Mouse (Mus musculus): Measurements from ENCODE around the gene Psen1.

The Psen1 gene

DNA sequence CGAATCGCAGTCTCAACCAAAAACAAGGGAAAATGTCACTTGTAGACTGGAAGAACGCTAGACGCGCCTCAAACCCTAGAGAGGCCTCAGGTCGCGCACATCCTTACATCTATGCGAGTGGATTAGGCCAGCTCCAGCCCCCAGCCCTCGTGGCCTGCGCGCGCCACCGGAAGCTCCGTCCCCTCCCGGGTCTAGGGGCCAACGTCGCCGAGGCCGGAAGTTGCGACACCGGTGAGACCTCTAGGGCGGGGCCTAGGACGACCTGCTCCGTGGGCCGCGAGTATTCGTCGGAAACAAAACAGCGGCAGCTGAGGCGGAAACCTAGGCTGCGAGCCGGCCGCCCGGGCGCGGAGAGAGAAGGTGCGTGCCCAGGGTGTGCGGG lies at the start of gene Psen1:
Gene Psen1 (plus strand): TSS at position 219 of the 382 bp plus-strand sequence.
- peak; percentile 100 for DNase-seq

DNA sequence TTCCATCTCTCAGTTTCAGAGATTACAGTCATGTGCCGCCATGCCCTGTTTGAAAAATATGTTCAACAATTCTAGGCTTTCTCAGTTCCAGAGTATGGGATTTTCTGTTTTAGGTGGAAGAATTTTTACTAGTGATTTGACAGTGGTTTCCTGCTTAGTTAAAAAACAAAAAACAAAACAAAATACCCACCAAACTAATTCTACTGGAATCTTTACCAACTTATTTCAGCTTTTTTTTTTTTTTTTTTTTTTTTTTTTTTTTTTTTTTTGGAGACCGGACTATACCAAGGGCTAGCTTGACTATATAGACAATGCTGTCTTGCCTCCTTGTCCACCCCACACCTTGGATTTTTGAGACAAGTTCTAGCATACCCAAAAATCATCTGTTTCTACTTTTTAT lies 46.7 kb upstream of the Psen1 start:
- no peak for DNase-seq

DNA sequence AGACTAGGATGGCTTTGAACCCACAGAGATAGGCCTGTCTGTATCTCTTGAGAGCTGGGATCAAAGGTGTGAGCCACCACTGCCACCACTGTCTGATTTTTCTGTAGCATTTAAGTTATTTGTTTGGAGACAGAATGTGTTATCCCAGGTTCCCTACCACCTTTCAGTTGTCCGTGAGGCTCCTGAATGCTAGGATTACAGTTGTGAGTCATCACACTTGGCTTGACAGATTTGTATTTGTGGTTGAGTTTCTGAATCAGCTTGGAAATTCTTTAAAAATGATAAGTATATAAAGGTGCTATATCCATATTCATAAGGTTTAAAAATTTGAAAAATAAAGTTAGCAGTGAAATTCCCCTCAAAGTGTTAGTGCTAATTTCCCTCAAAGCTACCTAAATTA lies 44.8 kb upstream of the Psen1 start:
- no peak for DNase-seq

DNA sequence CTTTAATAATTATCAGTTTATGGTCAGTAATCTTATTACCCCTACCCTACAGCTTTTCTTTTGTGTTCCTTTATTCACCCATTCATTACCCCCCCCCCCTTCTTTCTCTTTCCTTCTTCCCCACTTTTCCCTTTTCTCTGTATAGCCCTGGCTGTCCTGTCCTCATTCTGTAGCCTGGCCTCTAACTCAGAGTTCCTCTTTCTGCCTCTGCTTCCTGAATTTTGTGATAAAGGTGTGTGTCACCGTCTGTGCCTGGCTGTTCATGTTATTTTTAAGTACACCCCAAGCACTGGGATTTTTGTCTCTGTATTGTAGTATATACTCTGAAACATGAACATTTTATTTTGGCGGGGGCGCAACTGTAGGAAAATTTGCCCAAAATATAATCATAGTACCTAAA lies 37.6 kb upstream of the Psen1 start:
- DNase-seq = no peak

DNA sequence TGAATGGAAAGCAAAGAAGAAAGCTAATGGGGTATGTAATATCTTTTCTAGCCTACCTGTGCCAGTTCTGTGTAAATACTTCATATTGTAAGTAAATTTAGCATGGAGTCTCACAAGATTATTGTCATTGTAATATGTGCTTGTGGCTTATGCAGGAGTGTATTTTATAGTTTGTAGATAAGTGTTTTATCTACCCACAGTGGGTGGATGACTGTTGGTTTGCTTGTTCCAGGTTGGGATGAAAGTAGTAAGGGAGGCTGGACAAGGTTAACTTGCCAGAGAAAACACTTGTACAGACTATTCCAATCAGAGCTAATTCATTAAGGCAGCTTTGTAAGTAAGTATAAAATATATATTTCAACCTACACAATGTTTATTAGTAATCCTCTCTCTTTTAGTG lies 36.5 kb upstream of the Psen1 start:
- no peak for DNase-seq

DNA sequence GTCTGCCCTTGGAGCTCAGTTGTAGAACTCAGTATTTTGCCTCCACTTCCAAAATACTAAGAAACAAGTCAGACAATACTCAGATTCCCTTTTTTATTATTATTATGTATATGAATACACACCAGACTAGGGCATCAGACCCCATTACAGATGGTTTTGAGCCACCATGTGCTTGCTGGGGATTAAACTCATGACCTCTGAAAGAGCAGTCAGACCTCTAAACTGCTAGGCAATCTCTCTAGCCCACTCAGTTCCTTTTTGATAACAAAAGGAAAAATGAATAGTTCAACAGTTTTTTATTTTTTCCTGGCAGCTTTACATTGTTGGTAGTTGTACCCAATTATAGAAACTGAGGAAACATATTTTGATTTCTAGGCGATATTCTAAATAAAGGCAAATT lies 2.5 kb upstream of the Psen1 start:
- DNase-seq = no peak

DNA sequence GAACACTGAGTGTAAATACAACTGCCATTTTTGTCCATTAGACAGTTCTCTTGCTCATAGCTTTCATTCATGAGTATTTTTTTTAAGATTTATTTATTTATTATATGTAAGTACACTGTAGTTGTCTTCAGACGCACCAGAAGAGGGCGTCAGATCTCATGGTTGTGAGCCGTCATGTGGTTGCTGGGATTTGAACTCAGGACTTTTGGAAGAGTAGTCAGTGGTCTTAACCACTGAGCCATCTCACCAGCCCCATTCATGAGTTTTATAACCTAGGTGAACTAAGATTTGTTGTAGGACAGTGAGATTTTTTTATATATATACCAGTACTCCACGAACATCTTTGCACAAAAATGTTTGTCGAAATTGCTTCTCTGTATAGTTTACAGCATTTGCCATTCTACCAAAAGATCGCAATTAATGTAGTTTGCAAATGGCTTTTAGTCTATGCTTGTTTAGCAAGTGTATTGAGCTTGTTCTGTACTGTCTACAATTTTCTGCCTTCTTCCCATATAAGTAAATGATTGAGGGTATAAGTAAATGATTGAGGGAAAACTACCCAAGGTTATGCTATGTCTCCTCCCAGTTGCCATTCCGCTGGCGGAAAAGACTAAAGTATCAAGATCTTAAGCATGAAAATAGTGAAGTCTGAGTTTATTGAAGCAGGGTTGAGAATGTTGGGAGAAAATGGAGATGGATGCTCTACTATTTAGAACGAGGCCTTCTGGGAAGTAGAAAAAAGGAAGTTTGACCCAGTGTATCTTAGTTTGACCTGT lies 1.2 kb upstream of the Psen1 start:
- peak; percentile 78 for DNase-seq

DNA sequence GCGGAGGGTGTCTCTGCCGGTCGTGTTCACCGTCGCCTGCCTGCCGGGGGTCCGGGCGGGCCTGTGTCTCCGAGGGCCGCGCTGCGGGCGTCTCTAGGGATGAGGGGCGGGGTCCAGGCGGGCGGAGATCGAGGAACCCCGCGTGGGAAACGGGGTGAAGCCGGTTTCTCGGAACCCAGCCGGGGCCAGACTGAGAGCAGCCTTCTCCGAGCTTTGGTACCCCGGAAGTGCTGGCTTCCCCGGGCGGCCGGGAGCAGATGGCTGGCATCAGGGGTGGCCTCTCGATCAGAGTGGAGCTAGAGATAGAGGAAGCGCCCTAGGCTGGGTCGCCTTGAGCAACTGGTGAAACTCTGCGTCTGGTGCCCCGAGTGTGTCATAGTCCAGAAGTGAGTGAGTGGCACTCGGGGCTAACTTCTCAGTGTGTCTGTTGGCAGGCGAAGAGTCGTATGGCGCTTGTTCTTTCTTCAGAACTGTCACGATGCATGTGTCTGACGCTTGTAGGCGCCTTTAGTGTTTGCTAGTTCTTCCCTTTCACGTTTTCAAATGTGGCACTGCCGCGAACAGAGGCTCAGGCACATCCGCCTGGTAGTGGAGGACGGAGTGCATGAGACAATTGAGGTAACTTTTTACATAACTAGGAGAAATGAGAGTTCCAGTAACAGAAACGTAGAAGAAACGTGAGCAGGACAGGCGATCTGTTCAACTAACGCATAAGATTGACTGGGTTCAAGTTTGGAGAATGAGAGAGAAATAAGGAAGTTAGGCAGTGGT lies 549 bp downstream of the Psen1 start:
- DNase-seq = no peak

DNA sequence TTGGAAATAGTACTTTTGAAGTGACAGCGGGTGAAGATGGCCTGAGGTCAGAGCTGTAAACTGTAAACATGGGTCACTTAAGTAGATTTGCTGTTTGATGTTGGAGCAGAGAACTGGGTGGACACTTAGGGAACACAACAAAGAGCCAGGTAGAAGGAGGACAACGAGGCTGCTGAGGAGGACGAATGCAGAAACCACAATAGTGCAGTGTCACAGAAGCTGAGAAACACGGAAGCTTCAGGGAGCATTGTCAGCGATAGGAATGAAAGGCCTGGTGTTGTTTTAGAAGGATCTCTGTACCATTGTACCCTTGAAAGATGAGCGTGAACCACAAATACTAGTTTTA lies 1.1 kb downstream of the Psen1 start:
- no peak for DNase-seq

DNA sequence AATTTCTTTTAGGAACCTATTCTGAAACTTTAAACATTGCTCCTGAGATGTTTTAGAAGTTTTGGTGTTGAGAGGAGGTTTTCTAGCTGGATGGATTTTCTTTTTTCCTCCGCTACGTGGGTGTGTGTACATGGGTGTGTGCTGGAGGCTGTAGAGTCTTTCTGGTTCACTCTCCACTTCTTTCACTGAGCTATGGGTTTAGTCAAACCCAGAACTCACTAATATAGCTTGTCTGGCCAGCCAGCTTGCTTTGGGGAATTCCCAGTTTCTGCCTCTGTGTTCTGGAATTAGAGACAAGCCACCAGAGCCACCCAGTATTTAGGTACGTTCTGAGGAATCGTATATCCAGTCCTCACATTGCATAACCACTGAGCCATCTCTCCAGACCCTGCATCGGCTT lies 6.1 kb downstream of the Psen1 start:
- no peak for DNase-seq

DNA sequence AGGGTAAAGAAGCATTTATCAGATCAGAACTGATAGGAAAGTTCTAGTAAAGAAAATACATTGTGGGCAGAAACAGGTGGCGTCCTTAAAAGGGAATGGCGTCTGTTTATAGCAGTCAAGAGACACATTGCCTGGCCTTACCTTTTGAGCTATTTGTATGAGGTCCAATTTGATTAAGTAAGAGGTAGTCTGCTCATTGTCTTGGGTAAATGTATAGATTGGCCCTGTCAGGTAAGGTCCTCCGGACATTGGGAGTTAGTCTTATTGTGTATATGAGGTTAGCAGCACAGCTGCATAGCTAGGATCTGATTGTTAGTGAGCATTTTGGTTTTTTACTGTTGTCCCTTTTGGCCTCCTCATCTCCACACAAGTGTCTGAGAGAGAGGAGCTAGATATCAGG lies 6.7 kb downstream of the Psen1 start:
- DNase-seq = no peak

DNA sequence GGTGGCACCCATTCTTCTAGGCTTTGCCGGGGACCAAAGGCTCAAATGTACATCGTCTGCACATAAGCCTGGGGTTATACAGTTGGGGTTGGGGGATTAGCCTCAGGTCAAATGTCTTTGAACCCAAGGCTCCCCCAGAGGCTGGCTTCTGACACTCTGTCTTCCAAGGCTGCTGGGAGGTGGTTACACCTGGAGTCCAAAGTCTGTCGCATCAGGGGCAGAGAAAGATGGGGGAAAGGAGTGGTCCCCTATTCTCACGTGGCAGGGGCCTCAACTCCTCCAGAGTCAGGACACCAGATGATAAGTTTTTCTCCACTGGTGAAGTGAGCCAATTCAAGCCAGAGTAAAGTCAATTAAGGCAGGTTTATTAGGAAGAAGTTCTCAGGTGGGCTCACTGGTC lies 10.7 kb downstream of the Psen1 start:
- DNase-seq = no peak

DNA sequence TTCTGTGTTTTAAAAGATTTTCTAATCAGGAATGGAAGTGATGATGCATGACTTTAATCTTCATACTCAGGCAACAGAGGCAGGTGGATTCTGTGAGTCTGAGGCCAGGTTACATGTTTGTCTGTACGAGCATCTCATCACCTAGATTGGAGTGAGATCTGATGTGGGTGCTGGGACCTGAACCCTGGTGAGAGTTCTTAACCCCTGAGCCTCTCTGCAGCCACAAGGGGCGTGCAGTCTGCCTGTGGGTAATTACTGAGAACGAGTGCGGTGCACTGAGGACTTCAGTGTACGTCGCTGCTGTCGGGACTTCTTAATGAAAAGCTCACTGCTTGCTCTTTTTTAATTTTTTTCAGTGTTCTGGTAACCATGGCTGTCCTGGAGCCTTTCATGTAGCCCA lies 13.7 kb downstream of the Psen1 start:
- DNase-seq = peak; percentile 67

DNA sequence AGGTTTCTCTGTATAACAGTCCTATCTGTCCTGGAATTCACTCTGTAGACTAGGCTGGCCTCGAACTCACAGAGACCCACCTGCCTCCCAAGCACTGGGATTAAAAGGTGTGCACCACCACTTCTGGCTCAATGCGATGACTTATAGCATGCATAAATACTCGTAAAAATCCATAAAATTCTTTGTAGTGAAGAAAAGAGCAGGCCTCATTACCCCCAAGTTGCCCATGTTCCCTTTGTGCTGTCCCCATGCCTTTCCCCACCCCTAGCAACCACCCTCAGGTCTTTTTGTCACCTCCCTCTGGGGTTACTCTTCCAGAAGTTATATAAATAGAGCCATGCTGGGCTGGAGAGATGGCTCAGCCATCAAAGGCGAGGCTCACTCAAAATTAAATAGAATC lies 14.8 kb downstream of the Psen1 start:
- peak; percentile 61 for DNase-seq

DNA sequence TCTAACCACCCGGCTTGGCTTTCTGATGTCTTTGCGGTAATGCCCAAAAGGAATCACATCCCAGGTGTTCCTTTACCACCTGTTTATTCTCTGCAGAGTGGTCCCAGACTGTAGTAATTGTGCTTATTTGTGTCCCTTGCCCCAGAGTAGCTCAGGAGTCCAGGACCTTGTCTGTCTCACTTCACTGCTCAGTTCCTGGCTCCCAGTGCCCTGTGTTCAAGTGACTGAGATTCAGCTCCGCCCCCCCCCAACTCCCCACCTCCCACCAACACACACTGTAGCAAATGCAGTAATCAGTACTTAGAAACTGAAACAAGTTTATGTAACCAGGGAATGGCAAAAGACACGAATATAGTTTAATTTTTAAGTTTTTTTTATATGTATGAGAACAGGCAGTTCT lies 19.0 kb downstream of the Psen1 start:
- DNase-seq = no peak

DNA sequence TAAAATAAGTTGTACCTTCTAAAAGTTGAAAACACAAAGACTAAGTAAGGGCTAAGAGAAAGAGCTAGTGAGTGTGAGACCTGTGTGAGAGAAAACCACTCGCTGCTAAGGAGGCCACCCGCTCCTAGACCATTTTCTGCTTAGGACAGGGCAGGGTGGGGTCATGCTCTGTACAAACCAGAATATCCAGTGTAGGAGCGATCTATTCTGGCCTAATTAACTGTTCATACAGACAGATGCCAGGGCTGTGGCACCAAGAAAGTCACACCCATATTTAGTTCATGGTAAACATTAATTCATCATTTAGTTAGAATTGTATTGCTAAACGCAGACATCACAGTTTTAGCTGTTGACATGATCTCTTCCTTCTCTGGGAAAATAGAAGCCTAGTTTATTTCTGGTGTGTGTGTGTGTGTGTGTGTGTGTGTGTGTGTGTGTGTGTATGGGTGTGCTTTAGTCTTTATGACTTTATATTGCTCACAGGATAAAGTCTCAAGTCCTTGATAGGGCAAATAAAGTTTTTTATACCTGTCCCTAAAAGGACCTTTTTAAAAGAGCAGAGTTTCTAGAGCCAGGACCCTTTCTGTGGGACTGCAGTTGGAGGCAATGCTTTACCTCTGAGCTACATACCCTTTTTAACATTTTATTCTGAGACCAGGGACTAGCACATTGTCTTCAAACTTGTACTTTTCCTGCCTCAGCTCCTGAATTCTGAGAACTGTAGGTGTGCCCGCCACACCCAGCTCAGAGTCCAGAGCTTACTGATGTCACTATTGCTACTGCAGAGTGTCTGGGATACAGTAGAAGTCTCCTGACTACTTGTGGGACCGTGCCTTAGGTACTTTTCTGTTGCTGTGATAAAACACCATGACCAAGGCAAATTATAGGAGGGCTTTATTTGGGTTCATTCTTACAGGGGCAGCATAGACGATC lies 20.5 kb downstream of the Psen1 start:
- peak; percentile 37 for DNase-seq

DNA sequence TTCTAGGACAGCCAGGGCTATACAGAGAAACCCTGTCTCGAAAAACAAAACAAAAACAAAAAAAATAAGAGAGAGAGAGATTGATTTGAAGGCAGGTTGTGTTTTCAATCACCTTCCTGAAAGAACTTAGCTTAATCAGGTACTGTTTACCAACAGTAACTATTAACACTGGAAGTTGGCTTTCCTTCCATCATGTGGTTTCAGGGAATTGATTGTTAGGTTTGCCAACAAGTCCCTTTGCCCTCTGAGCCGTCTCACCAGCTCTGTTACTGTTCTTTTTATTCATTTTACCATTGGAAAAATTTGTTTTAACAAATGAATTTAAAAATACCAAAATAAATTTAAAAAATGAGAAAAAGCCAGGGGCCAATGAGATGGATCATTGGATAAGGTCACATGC lies 22.0 kb downstream of the Psen1 start:
- DNase-seq = no peak

DNA sequence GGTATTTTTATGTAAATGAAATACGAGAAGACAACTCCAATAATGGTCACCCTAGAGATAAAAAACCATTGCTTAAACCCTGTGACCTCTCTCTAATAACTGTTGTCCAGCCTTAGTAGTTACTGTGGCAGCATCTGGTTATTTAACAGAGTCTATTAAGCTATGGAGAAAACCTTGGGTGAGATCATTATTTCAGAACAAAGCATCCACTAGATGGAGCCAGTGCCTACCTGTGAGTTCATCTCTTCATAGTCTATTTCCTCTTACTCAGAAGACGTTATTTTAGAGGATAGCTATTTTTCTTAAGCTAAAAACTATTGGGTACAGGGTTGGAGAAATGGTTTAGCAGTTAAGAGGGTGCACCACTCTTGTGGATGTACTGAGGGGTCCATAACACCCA lies 25.8 kb downstream of the Psen1 start:
- no peak for DNase-seq

DNA sequence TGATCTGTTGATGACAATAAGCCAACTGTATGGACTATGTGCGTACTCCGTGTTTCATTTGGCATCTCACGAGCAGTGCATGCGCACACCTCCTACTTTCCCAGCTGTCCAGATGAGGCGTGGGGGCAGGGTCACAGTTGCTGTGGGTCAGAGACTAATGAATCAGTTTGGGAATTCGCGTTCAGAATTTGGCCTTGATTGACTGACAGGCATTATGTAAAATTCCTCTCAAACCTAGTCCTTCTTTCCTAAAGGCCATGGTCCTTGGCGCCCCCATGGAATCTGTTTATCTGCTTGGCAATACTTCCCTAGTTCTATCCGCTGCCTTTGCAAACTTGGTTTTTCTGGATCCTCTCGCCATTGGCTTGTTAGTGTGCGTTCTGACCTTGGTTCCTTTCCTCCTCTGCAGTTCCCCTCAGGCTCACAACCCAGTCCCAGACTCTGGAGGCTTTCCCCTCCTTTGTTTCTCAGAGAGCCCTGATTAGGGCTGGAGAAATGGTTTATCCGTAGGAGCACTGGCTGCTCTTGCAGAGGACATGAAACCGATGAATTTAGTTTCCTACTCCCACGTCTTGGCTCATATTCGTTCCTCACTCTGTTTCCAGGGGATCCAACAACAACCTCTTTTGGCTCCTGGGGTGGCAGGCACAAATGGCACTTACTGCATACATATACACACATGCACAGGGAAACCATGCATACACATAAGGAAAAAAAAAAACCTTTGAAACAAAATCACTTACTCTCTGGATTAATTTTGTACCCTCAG lies 28.6 kb downstream of the Psen1 start:
- no peak for DNase-seq

DNA sequence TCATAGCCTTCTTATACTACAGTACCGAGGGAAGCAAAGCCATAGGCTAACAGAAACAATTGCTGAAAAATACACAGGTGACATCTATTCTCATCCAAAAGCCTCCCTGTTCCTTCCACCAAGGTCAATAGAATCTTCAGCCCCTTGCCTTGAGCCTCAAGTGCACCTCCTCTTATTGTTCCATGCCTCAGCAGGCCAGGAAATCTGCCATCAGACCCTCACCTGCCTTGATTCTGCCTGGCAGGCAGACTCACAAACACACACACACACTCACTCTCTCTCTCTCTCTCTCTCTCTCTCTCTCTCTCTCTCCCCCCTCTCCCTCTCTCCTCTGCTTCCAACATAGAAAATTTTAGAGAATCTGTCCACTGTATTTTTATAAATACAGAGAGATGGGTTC lies 31.5 kb downstream of the Psen1 start:
- DNase-seq = no peak

DNA sequence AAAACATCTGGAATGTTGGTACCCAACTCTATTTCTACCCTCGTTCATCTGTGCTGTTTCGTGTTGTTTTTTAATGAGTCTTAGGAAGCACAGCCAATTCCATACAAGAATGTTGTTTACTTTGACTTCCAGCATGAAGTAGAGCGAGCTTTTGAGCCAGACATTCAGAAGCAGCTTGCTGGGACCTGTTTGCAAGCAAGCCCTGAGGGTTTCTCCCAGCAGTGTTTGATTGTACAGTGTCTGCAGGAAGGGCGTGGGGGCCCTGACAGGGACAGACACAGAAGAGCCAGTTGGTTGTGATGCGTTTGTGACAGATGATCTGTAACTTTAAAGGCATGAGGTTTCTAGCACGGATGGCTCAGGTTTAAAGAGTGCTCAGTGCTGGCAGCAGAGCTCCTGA lies 33.3 kb downstream of the Psen1 start:
- DNase-seq = no peak

DNA sequence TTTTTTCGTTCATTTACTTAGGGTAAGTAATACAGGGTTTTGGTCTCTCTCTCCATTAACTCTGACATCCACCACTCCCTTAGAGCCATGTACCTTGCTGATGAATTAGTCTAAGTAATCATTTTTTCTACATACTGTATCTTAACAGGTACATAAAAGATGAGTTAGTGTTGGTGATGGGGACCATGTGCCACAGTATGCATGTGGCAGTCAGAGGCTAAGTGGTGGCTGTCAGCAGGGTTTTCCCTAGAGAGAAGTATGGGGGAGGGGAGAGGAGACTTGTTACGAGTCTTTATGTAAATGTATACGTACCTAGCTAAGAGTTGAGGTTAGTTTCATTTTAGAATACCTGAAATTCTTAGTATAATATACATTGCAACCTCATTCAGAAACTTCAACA lies 35.1 kb downstream of the Psen1 start:
- no peak for DNase-seq

Data from heart, adult 11 months (tissue).